Mouse (Mus musculus) right cerebral cortex, adult 2 months (tissue): ENCODE measurements around the gene Panx2.

ENCODE experiments used
- DNase-seq, 2 experiments: peaks; one replicate each; pipeline ENCODE4 v3.0.0; 2021 to 2022; ENCODE audit warnings: low spot score in 2 of 2

Gene Panx2

DNA sequence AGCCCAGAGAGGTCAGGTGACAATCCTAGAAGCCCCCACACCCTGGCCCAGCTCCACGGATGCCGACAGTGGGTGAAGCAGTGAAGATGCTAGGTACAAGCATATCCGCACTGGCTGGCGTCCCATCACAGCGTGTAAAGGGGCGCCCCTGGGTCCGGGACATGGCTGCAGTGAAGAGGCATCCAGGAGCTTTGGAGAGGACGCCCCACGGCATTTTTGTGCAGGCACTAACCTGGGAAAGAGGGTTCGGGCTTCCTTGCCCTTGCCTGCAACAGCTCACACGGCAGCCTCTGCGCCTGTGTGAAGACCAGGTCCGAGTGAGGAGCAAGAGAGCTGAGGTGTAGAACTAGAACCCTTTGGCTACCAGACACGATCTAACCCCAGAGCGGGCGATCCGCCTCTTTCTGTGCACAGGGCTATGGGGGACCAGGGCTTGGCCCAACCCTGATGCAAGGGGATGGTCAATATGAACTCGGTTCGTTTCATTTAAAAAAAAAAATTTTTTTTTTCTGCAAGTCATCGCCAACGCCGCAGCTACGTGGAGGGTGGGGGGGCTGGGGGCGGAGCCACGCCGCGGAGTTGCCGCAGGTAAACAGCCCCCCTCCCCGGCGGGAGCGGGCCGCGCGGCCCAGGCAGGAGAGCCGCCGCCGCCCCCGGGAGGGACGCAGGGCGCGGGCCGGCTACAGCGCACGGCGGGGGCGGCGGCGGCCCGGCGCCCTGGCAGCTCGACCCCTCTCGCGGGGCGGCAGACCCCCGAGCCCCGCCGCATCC, at the start of gene Panx2:
Panx2 (plus strand) TSS at position 574 of the 771 bp plus-strand sequence.
- DNase-seq, result peak; percentile 39 to 55

DNA sequence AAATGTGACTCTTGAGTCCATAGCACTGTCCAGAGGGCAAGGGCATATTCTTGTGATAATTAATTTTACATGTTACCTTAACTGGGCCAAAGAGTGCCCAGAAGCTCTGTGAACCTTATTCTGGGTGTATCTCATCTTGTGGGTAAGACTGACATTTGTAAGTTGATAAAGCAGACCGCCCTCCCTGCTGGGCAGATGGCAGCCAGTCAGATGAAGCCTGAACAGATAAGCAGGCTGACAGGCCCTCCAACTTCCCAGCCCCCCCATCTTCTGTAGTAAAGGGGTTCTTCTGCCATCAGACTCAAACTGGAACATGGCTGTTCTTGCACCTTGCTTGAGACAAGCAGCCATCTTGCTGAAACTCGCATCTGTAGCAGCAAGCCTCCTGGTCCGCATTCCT, 42.8 kb upstream of the Panx2 start:
- no peak for DNase-seq

DNA sequence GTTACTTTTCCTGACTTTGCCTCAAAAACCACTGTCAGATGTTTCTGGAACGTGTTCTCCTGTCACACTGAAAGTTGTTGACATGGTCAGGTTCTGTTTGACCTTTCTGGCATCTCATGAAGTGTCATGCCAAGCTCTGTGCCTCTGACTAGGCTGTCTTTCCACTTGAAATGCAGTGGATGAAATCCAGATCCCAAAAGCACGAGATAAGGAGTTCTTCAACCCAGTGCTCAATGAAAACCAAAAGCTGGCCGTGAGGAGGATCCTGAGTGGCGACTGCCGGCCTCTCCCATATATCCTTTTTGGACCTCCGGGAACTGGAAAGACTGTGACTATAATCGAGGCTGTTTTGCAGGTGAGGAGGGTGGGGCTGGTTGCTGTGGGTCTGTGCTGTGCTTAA, 39.4 kb upstream of the Panx2 start:
- no peak for DNase-seq

DNA sequence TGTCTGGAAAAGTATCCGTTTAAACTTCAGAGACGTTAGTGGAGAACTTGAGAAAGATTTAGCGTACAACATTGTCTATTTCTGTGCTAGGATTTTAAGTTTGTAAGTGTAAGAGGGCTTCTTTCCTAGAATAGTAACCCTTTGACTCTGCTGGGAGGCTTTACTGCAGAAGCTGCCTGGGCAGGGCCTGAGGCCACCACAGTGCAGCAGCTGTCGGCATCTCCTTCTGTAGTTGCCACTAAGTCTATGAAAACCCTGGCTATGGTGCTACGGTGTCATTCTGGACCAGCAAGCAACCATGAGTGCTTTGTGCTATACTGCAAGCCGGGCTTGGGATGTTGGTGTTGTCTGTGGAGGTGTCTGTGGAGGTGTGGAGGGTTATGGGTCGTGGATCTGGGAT, 39.0 kb upstream of the Panx2 start:
- DNase-seq, result no peak

DNA sequence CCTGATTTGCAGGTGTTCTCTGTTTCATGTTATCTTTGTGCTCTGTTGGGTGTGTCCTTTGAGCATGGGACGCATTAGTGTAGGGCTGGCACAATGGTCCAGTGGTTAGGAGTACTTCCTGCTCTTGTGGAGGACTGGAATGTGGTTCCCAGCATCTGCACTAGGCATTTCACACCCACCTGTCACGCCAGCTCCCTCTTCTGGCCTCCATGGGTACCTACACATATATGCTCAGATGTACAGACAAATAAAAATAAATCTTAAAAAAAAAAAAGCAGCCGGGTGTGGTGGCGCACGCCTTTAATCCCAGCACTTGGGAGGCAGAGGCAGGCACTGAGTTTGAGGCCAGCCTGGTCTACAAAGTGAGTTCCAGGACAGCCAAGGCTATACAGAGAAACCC, 15.2 kb upstream of the Panx2 start:
- no peak for DNase-seq

DNA sequence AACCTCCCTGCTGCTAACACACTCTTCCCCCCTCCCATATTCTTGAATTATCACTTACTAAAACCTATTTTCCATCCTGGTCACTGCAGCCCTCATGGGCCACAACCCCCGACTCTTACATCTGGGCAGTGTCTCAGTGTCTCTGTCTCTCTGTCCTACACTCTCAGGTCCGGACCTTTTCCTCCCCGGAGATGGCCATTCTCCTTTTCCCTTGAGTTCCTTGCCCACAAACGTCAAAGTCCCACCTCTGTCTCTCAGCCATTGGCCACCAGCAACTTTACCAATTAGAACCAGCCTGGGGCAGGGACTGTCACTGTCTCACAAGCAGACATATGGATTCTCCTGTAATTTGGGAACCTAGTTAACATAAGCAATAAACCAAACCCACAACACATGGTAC, 13.2 kb upstream of the Panx2 start:
- no peak for DNase-seq

DNA sequence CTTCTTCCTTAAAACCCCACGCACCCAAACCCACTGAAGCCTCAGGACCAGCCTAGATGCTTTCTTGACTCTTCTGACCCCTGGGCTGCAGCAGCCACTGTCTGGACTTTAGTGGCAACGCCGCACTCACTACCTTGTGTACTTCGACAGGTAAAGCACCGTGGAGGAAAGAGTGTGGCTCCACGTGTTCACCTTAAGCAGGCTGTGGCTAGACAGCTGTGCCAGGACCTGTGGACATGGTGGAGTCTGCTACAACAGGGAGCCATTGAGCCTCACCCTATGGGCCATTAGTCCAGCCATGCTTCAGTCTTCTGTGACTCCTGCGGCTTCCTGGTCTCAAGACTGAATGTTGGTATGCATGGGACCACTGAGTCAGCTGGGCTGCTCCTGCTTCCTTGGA, 4.9 kb upstream of the Panx2 start:
- no peak for DNase-seq

DNA sequence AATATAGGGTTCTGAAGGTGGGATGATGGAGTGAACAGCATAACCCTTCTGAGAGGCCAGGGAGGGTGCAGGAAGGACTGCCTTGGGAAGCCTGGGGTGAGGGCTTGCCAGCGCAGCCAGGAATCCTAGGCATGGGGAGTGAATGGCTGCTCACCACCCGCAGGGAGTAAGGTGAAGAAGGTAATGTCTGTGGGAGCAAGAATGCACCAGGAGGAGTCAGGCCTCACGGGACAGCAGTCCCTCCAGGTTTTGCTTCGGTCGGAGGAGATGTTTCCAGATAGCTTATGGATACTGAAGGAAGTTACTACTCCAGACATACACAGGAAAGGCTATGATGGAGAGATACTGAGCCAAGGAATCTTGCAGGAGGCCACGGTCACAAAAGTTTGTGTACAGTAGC, 798 bp upstream of the Panx2 start:
- no peak for DNase-seq

DNA sequence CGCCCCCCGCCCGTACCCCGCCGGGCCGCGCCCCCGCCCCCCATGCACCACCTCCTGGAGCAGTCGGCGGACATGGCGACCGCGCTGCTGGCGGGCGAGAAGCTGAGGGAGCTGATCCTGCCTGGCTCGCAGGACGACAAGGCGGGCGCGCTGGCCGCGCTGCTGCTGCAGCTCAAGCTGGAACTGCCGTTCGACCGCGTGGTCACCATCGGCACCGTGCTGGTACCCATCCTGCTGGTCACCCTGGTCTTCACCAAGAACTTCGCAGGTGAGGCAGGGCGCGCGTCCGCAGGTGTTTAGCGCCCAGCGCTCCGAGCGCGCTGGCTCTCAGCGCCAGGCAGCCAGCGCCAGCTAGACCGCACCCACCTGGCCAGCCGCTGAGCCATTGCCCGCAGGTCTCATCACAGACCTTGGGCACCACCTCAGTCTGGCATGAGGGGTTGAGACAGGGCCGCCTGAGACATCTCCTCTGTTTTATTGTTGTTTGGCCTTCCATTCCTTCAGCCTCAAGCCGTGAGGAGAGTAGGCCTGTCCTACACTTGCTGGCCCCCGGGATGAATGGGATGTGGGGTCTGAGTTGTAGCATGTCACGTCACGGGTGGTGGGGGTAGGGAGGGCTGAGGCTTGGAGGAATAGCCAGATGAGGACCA, 623 bp downstream of the Panx2 start:
- peak; percentile 41 to 61 for DNase-seq

DNA sequence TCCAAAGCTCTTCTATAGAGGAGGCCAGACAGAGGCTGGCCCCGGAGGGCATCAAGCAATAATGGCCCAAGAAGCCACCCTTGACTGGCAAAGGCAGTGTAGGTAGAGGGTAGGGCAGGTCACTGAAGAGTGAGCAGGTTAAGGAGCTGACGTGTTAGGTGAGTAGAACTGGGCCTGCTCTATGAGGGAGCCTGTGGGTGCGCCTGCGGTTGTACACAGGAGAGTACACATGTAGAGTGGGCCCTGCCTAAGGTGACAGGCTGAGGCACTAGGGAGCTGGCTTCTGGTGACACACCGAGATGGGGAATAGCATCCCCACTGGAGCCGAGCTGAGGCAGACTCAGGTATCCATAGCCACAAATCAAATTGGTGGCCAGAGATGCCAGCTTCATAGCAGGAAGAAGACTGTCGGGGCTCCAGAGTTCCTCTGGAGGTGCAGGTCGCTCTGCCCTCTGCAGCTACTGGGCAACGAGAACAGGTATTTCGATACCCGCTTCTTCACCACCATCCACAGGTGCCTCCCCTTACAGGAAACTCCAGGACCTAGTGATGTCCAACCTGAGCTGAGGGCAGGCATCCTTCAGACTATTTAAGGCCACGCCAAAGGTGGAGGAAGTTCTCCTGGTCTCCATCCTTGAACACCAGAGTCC, 1.4 kb downstream of the Panx2 start:
- DNase-seq, result peak in 1 of 2 experiments; percentile 12

DNA sequence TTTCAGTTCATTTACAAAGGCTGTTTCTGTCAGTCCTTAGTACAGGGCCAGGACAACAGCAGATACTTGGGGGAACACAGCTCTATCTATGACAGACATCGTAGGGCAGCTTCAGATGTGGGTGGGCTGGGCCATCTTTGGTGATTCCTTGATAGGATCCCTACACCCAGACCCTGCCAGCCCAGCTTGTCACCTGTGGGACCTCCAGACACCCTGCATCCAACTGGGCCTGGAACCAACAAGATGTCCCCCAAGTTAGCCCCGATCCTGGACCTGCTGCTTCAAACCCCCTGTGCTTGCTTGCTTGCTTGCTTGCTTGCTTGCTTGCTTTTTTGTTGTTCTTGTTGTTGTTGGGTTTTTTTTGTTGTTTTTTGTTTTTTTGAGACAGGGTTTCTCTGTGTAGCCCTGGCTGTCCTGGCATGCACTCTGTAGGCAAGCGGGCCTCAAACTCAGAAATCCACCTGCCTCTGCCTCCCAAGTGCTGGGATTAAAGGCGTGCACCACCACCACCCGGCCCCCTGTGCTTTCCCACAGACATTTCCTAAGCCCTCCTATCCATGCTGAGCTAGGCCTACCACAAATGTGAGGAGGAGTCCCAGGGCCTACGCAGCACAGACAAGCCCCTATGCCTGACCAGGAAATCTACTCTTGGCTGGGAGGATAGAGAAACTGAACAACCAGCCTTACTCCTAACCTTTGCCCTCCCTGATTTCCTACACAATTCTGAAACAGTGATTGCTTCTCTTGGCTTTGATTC, 2.4 kb downstream of the Panx2 start:
- DNase-seq, result no peak

DNA sequence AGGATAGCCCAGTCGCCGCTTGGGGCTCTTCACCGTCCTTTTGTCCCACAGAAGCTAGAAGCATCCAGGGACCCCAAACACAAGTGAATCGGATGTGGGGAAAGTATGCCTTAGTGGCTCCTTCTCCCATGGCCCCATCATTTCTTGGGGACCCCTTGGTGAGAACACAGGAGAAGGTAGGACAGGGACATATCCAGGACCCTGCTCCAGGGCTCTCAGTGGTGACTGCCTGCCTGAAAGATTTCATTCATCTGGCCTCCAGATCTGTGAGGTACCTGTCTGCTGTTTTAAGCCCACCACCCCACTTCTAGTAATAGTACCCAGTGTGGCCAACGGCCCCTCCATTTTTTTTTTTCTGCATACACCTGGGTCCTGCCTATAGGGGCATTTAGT, 3.0 kb downstream of the Panx2 start:
- no peak for DNase-seq

DNA sequence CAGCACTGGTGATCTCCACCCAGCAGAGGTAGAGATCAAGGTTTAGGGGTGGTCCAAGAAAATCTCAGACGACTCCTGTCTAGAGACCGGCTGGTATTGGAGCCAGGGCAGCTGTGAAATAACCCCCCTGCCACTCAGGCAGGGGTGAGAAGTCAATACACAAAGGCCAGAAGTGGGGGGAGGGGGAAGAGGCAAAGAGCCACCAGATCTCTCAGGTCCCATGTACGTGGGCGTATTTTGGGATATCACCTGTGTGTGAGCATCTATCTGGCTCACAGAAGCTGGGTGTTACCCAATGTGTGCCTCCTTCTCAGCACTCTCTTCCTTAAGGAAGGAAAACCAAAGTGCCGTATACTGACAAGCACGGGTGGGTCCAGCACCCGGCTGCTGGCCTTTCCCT, 3.5 kb downstream of the Panx2 start:
- DNase-seq, result no peak

DNA sequence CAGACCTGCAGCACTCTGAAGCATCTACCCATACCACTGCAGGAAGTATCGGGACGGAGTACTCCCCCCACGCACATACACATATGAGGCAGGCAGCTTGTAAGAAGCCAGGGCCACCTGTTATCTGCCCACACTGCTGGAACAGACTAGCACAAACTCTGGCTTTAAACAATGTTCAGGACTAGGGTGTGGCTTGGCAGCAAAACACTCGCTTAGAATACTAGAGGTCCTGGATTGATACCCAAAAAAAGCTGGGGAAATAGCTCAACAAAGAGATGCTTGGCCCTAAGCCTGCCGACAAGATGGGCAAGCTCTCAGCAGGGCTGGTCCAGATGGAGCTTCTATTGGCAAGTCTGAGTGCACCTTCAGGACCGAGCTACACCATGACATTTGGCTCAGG, 4.0 kb downstream of the Panx2 start:
- DNase-seq, result peak; percentile 64 to 79

DNA sequence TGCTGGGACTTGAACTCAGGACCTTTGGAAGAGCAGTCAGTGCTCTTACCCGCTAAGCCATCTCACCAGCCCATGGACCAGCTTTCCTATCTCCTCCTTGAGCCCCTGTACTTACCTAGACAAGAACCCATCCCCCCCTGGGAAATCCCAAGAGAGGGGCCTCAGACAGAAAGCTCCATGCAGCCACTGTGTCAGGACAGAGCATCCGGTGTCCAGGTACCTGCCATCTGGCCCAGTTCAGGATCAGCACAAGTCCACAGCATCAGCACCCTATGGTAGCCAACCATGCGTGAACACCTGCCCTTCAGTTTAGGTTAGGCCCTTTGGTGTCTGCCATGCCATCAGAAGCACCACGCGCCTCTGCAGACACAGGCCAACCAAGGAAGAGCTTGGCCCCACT, 5.4 kb downstream of the Panx2 start:
- DNase-seq, result no peak

DNA sequence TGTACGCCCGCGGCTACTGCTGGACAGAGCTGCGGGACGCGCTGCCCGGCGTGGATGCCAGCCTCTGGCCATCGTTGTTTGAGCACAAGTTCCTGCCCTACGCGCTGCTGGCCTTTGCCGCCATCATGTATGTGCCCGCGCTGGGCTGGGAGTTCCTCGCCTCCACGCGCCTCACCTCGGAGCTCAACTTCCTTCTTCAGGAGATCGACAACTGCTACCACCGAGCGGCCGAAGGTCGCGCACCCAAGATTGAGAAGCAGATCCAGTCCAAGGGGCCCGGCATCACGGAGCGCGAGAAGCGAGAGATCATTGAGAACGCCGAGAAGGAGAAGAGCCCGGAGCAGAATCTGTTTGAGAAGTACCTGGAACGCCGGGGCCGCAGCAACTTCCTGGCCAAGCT, 8.1 kb downstream of the Panx2 start:
- no peak for DNase-seq

DNA sequence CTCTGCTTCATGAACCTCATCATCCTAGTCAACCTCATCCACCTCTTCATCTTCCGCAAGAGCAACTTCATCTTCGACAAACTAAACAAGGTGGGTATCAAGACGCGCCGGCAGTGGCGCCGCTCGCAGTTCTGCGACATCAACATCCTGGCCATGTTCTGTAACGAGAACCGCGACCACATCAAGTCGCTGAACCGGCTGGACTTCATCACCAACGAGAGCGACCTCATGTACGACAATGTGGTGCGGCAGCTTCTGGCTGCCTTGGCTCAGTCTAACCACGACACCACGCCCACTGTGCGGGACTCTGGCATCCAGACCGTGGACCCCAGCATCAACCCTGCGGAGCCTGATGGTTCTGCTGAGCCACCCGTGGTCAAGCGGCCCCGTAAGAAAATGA, 8.7 kb downstream of the Panx2 start:
- no peak for DNase-seq

DNA sequence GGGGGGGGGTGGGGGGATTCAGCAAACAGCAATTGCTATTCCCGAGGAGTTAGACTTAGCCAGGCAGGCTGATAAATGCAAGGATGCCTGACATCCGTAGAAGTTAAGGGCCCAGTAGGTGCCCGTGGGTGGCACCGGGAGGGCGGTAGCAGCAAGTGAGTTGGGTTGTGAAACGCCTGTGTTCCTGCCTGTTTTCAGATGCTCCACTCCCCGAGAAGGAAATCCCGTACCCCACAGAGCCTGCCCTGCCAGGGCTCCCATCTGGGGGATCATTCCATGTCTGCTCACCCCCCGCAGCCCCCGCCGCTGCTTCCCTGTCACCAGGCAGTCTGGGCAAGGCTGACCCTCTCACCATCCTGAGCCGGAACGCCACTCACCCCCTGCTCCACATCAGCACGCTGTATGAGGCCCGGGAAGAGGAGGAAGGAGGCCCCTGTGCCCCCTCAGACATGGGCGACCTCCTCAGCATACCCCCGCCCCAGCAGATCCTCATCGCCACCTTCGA, 9.9 kb downstream of the Panx2 start:
- DNase-seq, result no peak

DNA sequence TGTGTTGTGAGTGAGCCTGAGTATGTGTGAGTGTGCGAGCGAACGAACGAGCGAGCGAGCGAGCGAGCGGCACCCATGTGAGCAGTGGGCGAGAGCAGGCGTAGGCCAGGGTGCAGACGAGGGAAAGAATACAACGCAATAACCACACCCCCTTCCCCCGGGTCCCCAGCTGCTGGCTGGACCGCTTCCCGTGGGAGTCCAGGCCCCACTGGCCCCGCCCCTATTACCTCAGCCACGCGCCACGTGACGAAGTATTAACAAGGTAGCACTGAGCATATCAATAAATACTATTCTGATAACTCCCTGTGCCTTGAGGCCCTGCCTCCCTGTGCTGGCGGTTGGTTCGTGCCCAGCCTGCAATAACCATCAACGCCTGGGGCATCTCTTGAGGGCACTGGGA, 11.1 kb downstream of the Panx2 start:
- DNase-seq, result no peak

DNA sequence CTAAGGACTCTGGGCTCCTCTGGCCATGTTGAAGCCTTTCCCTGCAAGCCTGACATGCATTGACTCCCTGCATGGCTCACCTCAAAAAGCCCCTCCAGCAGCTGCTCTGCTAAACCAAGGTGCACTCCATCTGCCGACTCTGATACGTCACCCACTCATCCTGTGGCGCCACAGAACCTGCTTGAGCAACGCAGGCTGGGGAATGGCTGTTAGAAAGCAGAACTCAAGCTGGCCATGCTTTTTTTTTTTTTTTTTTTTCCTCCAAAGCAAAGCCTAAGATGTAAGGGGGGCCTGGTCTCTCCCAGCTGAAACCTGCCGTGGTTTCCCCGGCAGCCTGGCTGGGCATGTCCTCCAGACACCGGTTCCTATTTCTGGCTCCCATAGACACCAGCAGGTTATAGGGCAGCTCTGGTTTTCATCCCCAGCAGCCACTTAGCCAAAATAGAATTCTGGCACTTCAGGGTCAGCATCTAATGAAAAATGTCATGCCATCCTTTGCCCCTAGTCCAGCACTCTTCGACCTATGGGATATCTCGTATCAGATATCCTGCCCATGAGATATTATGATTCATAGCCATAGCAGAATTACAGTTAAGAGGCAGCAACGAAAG, 14.6 kb downstream of the Panx2 start:
- no peak for DNase-seq

DNA sequence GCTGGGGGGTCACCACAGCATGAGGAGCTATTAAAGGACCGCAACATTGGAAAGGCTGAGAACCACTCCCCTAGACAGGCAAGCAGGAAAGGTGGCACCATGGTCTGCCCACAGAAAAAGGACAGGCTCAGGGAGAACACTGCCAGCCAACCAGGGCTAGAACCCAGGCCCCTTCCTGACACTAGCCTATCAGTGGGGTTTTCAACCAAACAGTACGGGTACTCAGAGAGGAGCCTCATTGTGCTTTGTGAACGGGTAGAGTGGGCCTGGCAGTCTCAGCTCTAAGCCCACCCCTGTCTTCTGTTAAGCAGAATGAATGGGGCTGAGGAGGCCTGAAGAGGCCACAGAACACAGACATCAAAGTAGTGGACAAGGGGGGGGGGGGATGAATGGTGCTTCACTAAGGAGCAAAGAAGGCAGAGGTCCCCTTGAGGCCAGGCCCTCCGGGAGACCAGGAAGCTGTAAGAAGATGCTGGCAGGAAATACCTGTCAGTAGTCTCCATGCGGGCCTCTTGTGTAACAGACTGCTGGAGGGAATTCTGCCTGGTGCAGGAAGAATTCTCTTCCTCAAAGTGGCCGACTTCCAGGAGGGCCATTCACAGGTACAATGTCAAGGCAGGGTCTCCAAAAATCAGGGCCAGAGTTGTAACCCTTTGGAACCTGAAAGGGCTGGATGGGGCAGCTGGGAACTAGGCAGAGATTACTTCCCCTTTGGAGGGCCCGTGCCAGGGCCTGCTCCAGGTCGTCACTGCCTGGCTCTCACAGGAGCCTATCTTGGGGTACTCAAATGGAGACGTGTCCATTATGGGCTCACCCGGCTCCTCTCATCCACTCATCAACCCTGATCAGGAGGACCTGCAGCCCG, 15.3 kb downstream of the Panx2 start, which contains the start of gene Trabd:
Trabd (plus strand) TSS at position 512 of the 865 bp plus-strand sequence.
- DNase-seq, result no peak
